ENCODE assay signal across 11 mouse cellular contexts in genomic region chr8:46508488-46509395, GRCm38 (mm10). TPM values are rescaled to one million over a fixed set of nuclear protein-coding genes. Genes with fewer than 3 reads are reported as not detected.
A peak's percentile ranks its signal among the peaks of the same experiment; 100 is the strongest.
DNase-seq lines count a peak whose midpoint lies in the region; ATAC-seq and TF ChIP-seq lines count a peak whose summit lies in the region.
"Had no signal": no experiment of that assay in that cellular context is flagged by ENCODE, and none has a peak within 500 bp of the region (broad histone marks: within the 10 kb centered on the region; RNA-seq: fewer than 3 reads in every experiment).

No protein-coding gene starts in this region.

- peaks cover 46% of the 10 kb centered on the region for H3K36me3 ChIP-seq in heart, embryonic 16.5 days (ENCODE audit: control insufficient read depth, insufficient read depth)
- H3K36me3 ChIP-seq in heart, embryonic 10.5 days: peaks cover 22% of the 10 kb centered on the region
- H3K36me3 ChIP-seq in MEL (ENCODE audit: control insufficient read depth in 1 of 2, insufficient read depth in 2 of 2, low read length in 2 of 2): no peaks in the 10 kb centered on the region; a peak in 2 of 4 replicates
- peaks cover 6% of the 10 kb centered on the region; the same call in 1 of the 2 replicates for H3K36me3 ChIP-seq in hindbrain, embryonic 14.5 days (replicated peaks; ENCODE audit: control insufficient read depth, insufficient read depth)
- H3K36me3 ChIP-seq: midbrain, embryonic 10.5 days had no signal

- DNase-seq in heart, embryonic 10.5 days (ENCODE audit: low spot score): no peak
- DNase-seq in MEL (ENCODE audit: low read depth, low spot score): peak; percentile 8
- DNase-seq in cerebellum, postnatal 10 days: peak; percentile 40 to 42
- no peak for DNase-seq in hindbrain, embryonic 14.5 days (ENCODE audit: low spot score)
- DNase-seq in ovary, postnatal 14 days (ENCODE audit: low spot score): no peak
- DNase-seq in frontal cortex, postnatal 25 days (ENCODE audit: low spot score in 2 of 2): no peak

- H3K27me3 ChIP-seq in heart, embryonic 16.5 days (ENCODE audit: control insufficient read depth, insufficient read depth, low read length): no peaks in the 10 kb centered on the region
- H3K27me3 ChIP-seq in heart, embryonic 10.5 days (ENCODE audit: insufficient read depth, poor library complexity, severe bottlenecking): no peaks in the 10 kb centered on the region
- no peaks in the 10 kb centered on the region for H3K27me3 ChIP-seq in MEL (ENCODE audit: control insufficient read depth in 1 of 2, insufficient read depth in 2 of 2, low read length in 2 of 2)
- no peaks in the 10 kb centered on the region for H3K27me3 ChIP-seq in hindbrain, embryonic 14.5 days (ENCODE audit: control insufficient read depth, insufficient read depth, low read length)
- H3K27me3 ChIP-seq: hindbrain, embryonic 15.5 days had no signal

- WGBS in heart, embryonic 16.5 days: 76% methylated on average over 14 of the region's 14 CpGs
- WGBS in heart, embryonic 10.5 days: 83% methylated on average over 14 of the region's 14 CpGs
- 86% methylated on average over 14 of the region's 14 CpGs for WGBS in hindbrain, embryonic 14.5 days

- H3K4me1 ChIP-seq in heart, embryonic 16.5 days (ENCODE audit: control insufficient read depth, insufficient read depth, low read length): peaks cover 6% of the 10 kb centered on the region
- peaks cover 9% of the 10 kb centered on the region for H3K4me1 ChIP-seq in heart, embryonic 10.5 days
- no peaks in the 10 kb centered on the region for H3K4me1 ChIP-seq in MEL (ENCODE audit: control insufficient read depth in 1 of 2, insufficient read depth in 2 of 2, low read length in 2 of 2)
- no peaks in the 10 kb centered on the region for H3K4me1 ChIP-seq in hindbrain, embryonic 14.5 days (replicated peaks; ENCODE audit: control insufficient read depth, insufficient read depth, low read length)
- H3K4me1 ChIP-seq: hindbrain, embryonic 15.5 days; midbrain, embryonic 10.5 days had no signal

- 0 out of 2 replicates have a peak, but pooled peaks have one; percentile 12 for ATAC-seq in heart, embryonic 16.5 days (replicated peaks; ENCODE audit: extremely low read depth, insufficient read depth, low FRiP score)
- ATAC-seq in megakaryocyte progenitor cell, adult 5-6 weeks (replicated peaks; ENCODE audit: poor library complexity): peak; percentile 74
- no peak for ATAC-seq in hindbrain, embryonic 14.5 days (ENCODE audit: low FRiP score)

- no peak overlapping the region for H3K4me2 ChIP-seq in heart, embryonic 16.5 days (ENCODE audit: low read depth, low read length)
- no peak overlapping the region for H3K4me2 ChIP-seq in hindbrain, embryonic 14.5 days (replicated peaks)
- H3K4me2 ChIP-seq: hindbrain, embryonic 15.5 days had no signal

- H3K4me3 ChIP-seq in heart, embryonic 16.5 days (ENCODE audit: low read length): no peak overlapping the region
- H3K4me3 ChIP-seq in heart, embryonic 10.5 days: no peak overlapping the region
- H3K4me3 ChIP-seq in MEL (ENCODE audit: control insufficient read depth in 1 of 2, insufficient read depth in 1 of 2, low read depth in 2 of 2, low read length in 2 of 2): no peak overlapping the region
- no peak overlapping the region for H3K4me3 ChIP-seq in hindbrain, embryonic 14.5 days (replicated peaks; ENCODE audit: low read length)
- H3K4me3 ChIP-seq: hindbrain, embryonic 15.5 days; left cerebral cortex, adult 2 months; midbrain, embryonic 10.5 days had no signal

- H3K27ac ChIP-seq in heart, embryonic 16.5 days (ENCODE audit: low read length): peak overlapping the region; percentile 20; the same call in 1 of the 2 replicates
- H3K27ac ChIP-seq in heart, embryonic 10.5 days: no peak overlapping the region
- H3K27ac ChIP-seq in MEL (ENCODE audit: control insufficient read depth, low read depth, low read length): no peak overlapping the region
- H3K27ac ChIP-seq in hindbrain, embryonic 14.5 days: no peak overlapping the region
- H3K27ac ChIP-seq: hindbrain, embryonic 15.5 days; left cerebral cortex, adult 2 months; midbrain, embryonic 10.5 days had no signal

- H3K9ac ChIP-seq in heart, embryonic 16.5 days (ENCODE audit: low read length): no peak overlapping the region
- no peak overlapping the region for H3K9ac ChIP-seq in MEL (ENCODE audit: control insufficient read depth, low read depth, low read length, poor library complexity, severe bottlenecking)
- no peak overlapping the region for H3K9ac ChIP-seq in hindbrain, embryonic 14.5 days
- H3K9ac ChIP-seq: hindbrain, embryonic 15.5 days had no signal

- TF ChIP-seq RAD21 in MEL (IDR thresholded peaks at IDR 0.05; ENCODE audit: low read depth, low read length): no peak

- TF ChIP-seq POLR2A in MEL (IDR thresholded peaks at IDR 0.05; ENCODE audit: control insufficient read depth in 1 of 2, insufficient read depth in 1 of 2, low read depth in 1 of 2, low read length in 2 of 2, poor library complexity in 1 of 2): no peak

- no peaks in the 10 kb centered on the region for H3K79me2 ChIP-seq in MEL (ENCODE audit: control insufficient read depth, insufficient read depth, low read length, poor library complexity)

- H3K9me3 ChIP-seq in heart, embryonic 16.5 days (replicated peaks; ENCODE audit: control insufficient read depth, low read length): no peaks in the 10 kb centered on the region
- H3K9me3 ChIP-seq in heart, embryonic 10.5 days: no peaks in the 10 kb centered on the region
- no peaks in the 10 kb centered on the region for H3K9me3 ChIP-seq in MEL (replicated peaks; ENCODE audit: insufficient read depth, low read length)
- H3K9me3 ChIP-seq in hindbrain, embryonic 14.5 days (ENCODE audit: control insufficient read depth, low read length): no peaks in the 10 kb centered on the region
- H3K9me3 ChIP-seq: hindbrain, embryonic 15.5 days; midbrain, embryonic 10.5 days had no signal

- TF ChIP-seq CTCF in MEL (IDR thresholded peaks at IDR 0.05 in 2 of 3, conservative IDR thresholded peaks at IDR 0.05 in 1 of 3; ENCODE audit: control insufficient read depth in 1 of 3, insufficient read depth in 1 of 3, low read depth in 2 of 3, low read length in 3 of 3, poor library complexity in 1 of 3, severe bottlenecking in 1 of 3): no peak

- TF ChIP-seq EP300 in MEL (IDR thresholded peaks at IDR 0.05; ENCODE audit: low read depth in 1 of 2, low read length in 2 of 2): no peak

TF ChIP-seq in MEL, 35 proteins besides CTCF, POLR2A, EP300 and RAD21:
- TF ChIP-seq TCF12 (IDR thresholded peaks at IDR 0.05; ENCODE audit: low read depth, low read length) (no peak), NRF1 (IDR thresholded peaks at IDR 0.05; ENCODE audit: insufficient read depth, low read depth, low read length, poor library complexity, severe bottlenecking) (no peak), SMC3 (IDR thresholded peaks at IDR 0.05; ENCODE audit: low read depth, low read length) (no peak), BHLHE40 (IDR thresholded peaks at IDR 0.05; ENCODE audit: borderline replicate concordance, low read depth, low read length) (no peak), MEF2A (IDR thresholded peaks at IDR 0.05; ENCODE audit: extremely low read depth, insufficient replicate concordance, low read depth, low read length, poor library complexity, severe bottlenecking) (no peak), MYB (IDR thresholded peaks at IDR 0.05; ENCODE audit: low read depth, low read length) (no peak), CHD1 (IDR thresholded peaks at IDR 0.05; ENCODE audit: low read depth, low read length) (no peak), MAX (IDR thresholded peaks at IDR 0.05; ENCODE audit: low read length) (no peak), RCOR1 (IDR thresholded peaks at IDR 0.05; ENCODE audit: low read depth, low read length) (no peak)

RNA-seq across cellular contexts. Expression of gene Acsl1, which starts 37.9 kb away (rescaled TPM):
- polyA plus RNA-seq in heart, embryonic 16.5 days (2015; fragmentation: Nextera tagmentation; extraction: Ambion mirVana): 88.1 and 94.7 TPM in 2 replicates
- polyA plus RNA-seq in heart, embryonic 10.5 days (2016; fragmentation: Nextera tagmentation; extraction: Ambion mirVana): 21.2 and 25.9 TPM in 2 replicates
- 25.1 and 26.2 TPM in 2 replicates for total RNA-seq in MEL (2012; rRNA removed)
- polyA plus RNA-seq in MEL (2012; ENCODE audit: insufficient read depth in 1 of 2, insufficient read length in 2 of 2, low read depth in 1 of 2, low replicate concordance in 2 of 2, missing spikeins in 1 of 2): 10 to 100 TPM in 1 of 2 experiments, not detected in 1; 33.9 TPM
- total RNA-seq in megakaryocyte progenitor cell, adult 5-6 weeks (2015): 55.3 and 61.5 TPM in 2 replicates
- 72.5 and 89.7 TPM in 2 replicates for total RNA-seq in megakaryocyte progenitor cell, adult 5-6 weeks (2017)
- 21.9 and 22.1 TPM in 2 replicates for polyA plus RNA-seq in hindbrain, embryonic 14.5 days (2014; fragmentation: Nextera tagmentation; extraction: Ambion mirVana)

RNA-seq across cellular contexts. Expression of gene Cenpu, which starts 43.1 kb away (rescaled TPM):
- polyA plus RNA-seq in heart, embryonic 16.5 days (2015; fragmentation: Nextera tagmentation; extraction: Ambion mirVana): 9.7 and 9.9 TPM in 2 replicates
- polyA plus RNA-seq in heart, embryonic 10.5 days (2016; fragmentation: Nextera tagmentation; extraction: Ambion mirVana): 11.9 and 16.4 TPM in 2 replicates
- 20.6 and 30.7 TPM in 2 replicates for total RNA-seq in MEL (2012; rRNA removed)
- 100 to 1,000 TPM in 1 of 2 experiments, 10 to 100 TPM in 1; 42.5 to 446 TPM for polyA plus RNA-seq in MEL (2012; ENCODE audit: insufficient read depth in 1 of 2, insufficient read length in 2 of 2, low read depth in 1 of 2, low replicate concordance in 2 of 2, missing spikeins in 1 of 2)
- total RNA-seq in megakaryocyte progenitor cell, adult 5-6 weeks (2015): 34.9 and 42.0 TPM in 2 replicates
- 71.4 and 104 TPM in 2 replicates for total RNA-seq in megakaryocyte progenitor cell, adult 5-6 weeks (2017)
- polyA plus RNA-seq in hindbrain, embryonic 14.5 days (2014; fragmentation: Nextera tagmentation; extraction: Ambion mirVana): 6.2 and 9.1 TPM in 2 replicates

Comparison
In these comparisons a context has a peak if more than half of its experiments do, and no peak if none do; other contexts are left out.
1. DNase-seq: peak in MEL (single experiment) and cerebellum, postnatal 10 days (2 of 2); none in heart, embryonic 10.5 days (single experiment), hindbrain, embryonic 14.5 days (single experiment), ovary, postnatal 14 days (single experiment) and frontal cortex, postnatal 25 days (0 of 2).